ENCODE assay signal across 16 mouse cellular contexts in the genomic region with DNA sequence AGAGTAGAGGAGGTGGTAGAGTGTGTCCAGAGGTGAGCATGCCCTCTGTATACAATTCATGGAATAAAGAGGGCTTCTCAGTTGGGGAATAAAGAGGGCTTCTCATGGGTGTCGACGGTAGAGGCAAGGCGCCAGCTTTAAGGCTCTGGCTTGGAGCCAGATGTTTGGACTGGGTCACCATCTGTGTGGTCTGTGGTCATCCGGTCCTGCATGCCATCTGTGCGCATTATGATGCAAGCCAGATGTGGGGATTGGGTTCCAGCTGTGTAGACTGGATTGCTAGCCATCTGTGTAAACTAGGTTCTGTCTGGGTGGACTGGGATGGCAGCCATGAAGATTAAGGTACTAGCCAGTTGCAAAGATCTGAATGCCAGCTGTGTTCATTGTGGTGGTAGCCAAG.
"Had no signal": no experiment of that assay in that cellular context is flagged by ENCODE, and none has a peak within 500 bp of the region (broad histone marks: within the 10 kb centered on the region; RNA-seq: fewer than 3 reads in every experiment).

No protein-coding gene starts in this region.

- H3K9me3 ChIP-seq: liver, embryonic 15.5 days; midbrain, embryonic 15.5 days had no signal

- DNase-seq: kidney, adult 8-10 months; kidney, postnatal 36 days; layer of hippocampus, adult 9-11 months; layer of hippocampus, postnatal 36 days; lung, adult 2 months; lung, postnatal 10 days; right cerebral cortex, adult 18-20 months; spleen, adult 18-20 months; thymus, adult 18-20 months; thymus, postnatal 14 days had no signal

- ATAC-seq: midbrain, embryonic 15.5 days had no signal

- H3K27ac ChIP-seq: liver, embryonic 15.5 days; macrophage; midbrain, embryonic 15.5 days had no signal

- H3K4me1 ChIP-seq: liver, embryonic 15.5 days; megakaryocyte, embryonic 14.5 days had no signal

- H3K36me3 ChIP-seq: liver, embryonic 15.5 days; midbrain, embryonic 15.5 days had no signal

- H3K4me3 ChIP-seq: liver, embryonic 15.5 days; megakaryocyte, embryonic 14.5 days; midbrain, embryonic 15.5 days had no signal

- H3K27me3 ChIP-seq: liver, embryonic 15.5 days; megakaryocyte, embryonic 14.5 days; midbrain, embryonic 15.5 days had no signal

- H3K9ac ChIP-seq: liver, embryonic 15.5 days; midbrain, embryonic 15.5 days had no signal

- H3K4me2 ChIP-seq: liver, embryonic 11.5 days; liver, embryonic 15.5 days; midbrain, embryonic 11.5 days; midbrain, embryonic 15.5 days had no signal
